Comparison of ENCODE assay signal across 10 mouse cellular contexts in genomic region chr4:126602445-126602762, GRCm38 (mm10). TPM values are rescaled to one million over a fixed set of nuclear protein-coding genes. Genes with fewer than 3 reads are reported as not detected.
A peak's percentile ranks its signal among the peaks of the same experiment; 100 is the strongest.
DNase-seq lines count a peak whose midpoint lies in the region; ATAC-seq and TF ChIP-seq lines count a peak whose summit lies in the region.
"Had no signal": no experiment of that assay in that cellular context is flagged by ENCODE, and none has a peak within 500 bp of the region (broad histone marks: within the 10 kb centered on the region; RNA-seq: fewer than 3 reads in every experiment).

No protein-coding gene starts in this region.

- H3K9me3 ChIP-seq in kidney, embryonic 15.5 days (replicated peaks): no peaks in the 10 kb centered on the region
- H3K9me3 ChIP-seq in embryonic facial prominence, embryonic 15.5 days (replicated peaks): no peaks in the 10 kb centered on the region
- H3K9me3 ChIP-seq in hindbrain, postnatal 0 days (ENCODE audit: low read length): no peaks in the 10 kb centered on the region
- no peaks in the 10 kb centered on the region for H3K9me3 ChIP-seq in midbrain, postnatal 0 days (ENCODE audit: low read length)

- ATAC-seq in kidney, embryonic 15.5 days (replicated peaks; ENCODE audit: low FRiP score): peak; percentile 31
- ATAC-seq in embryonic facial prominence, embryonic 15.5 days (ENCODE audit: insufficient number of reproducible peaks, low FRiP score, low TSS enrichment, low read depth): no peak; the same call in 1 of the 2 replicates
- no peak; the same call in 1 of the 2 replicates for ATAC-seq in hindbrain, postnatal 0 days
- ATAC-seq in midbrain, postnatal 0 days (ENCODE audit: low FRiP score): no peak
- no peak for ATAC-seq in frontal cortex, adult (ENCODE audit: low TSS enrichment)

- H3K4me1 ChIP-seq in kidney, embryonic 15.5 days: peaks cover 16% of the 10 kb centered on the region
- peaks cover 12% of the 10 kb centered on the region for H3K4me1 ChIP-seq in embryonic facial prominence, embryonic 15.5 days
- H3K4me1 ChIP-seq in hindbrain, postnatal 0 days (ENCODE audit: insufficient read depth, low read length): peaks cover 7% of the 10 kb centered on the region; the same call in 1 of the 2 replicates
- no peaks in the 10 kb centered on the region for H3K4me1 ChIP-seq in midbrain, postnatal 0 days (ENCODE audit: insufficient read depth, low read length)

- H3K9ac ChIP-seq in kidney, embryonic 15.5 days: no peak overlapping the region
- H3K9ac ChIP-seq in embryonic facial prominence, embryonic 15.5 days: no peak overlapping the region
- H3K9ac ChIP-seq in hindbrain, postnatal 0 days (replicated peaks; ENCODE audit: low read length): peak overlapping the region; percentile 15; the same call in 1 of the 2 replicates
- no peak overlapping the region; the same call in 1 of the 2 replicates for H3K9ac ChIP-seq in midbrain, postnatal 0 days (replicated peaks; ENCODE audit: low read length, poor library complexity, severe bottlenecking)

- H3K4me2 ChIP-seq in kidney, embryonic 15.5 days: peak overlapping the region; percentile 56
- H3K4me2 ChIP-seq in embryonic facial prominence, embryonic 15.5 days (replicated peaks): peak overlapping the region; percentile 46
- peak overlapping the region; percentile 38 for H3K4me2 ChIP-seq in hindbrain, postnatal 0 days (ENCODE audit: low read depth, low read length)
- H3K4me2 ChIP-seq in midbrain, postnatal 0 days (ENCODE audit: low read depth, low read length, poor library complexity, severe bottlenecking): peak overlapping the region; percentile 37

- H3K4me3 ChIP-seq in kidney, embryonic 15.5 days (replicated peaks): peak overlapping the region; percentile 24; the same call in 1 of the 2 replicates
- H3K4me3 ChIP-seq in embryonic facial prominence, embryonic 15.5 days (replicated peaks): peak overlapping the region; percentile 12; the same call in 1 of the 2 replicates
- no peak overlapping the region for H3K4me3 ChIP-seq in hindbrain, postnatal 0 days (ENCODE audit: low read length)
- no peak overlapping the region for H3K4me3 ChIP-seq in midbrain, postnatal 0 days (ENCODE audit: low read depth, low read length)

- WGBS in kidney, embryonic 15.5 days: 6% methylated on average over 6 of the region's 6 CpGs
- 6% methylated on average over 6 of the region's 6 CpGs for WGBS in embryonic facial prominence, embryonic 15.5 days
- WGBS in hindbrain, postnatal 0 days: 13% methylated on average over 6 of the region's 6 CpGs
- WGBS in midbrain, postnatal 0 days: 5% methylated on average over 6 of the region's 6 CpGs

- no peak overlapping the region for H3K27ac ChIP-seq in kidney, embryonic 15.5 days
- H3K27ac ChIP-seq in embryonic facial prominence, embryonic 15.5 days (replicated peaks): no peak overlapping the region
- H3K27ac ChIP-seq in hindbrain, postnatal 0 days: no peak overlapping the region
- H3K27ac ChIP-seq in midbrain, postnatal 0 days (ENCODE audit: low read depth, low read length): no peak overlapping the region

- H3K36me3 ChIP-seq in kidney, embryonic 15.5 days: no peaks in the 10 kb centered on the region
- H3K36me3 ChIP-seq in embryonic facial prominence, embryonic 15.5 days: no peaks in the 10 kb centered on the region
- H3K36me3 ChIP-seq in hindbrain, postnatal 0 days (ENCODE audit: insufficient read depth, low read length): no peaks in the 10 kb centered on the region
- H3K36me3 ChIP-seq in midbrain, postnatal 0 days (ENCODE audit: insufficient read depth, low read length): no peaks in the 10 kb centered on the region

- no peak for TF ChIP-seq CTCF in hindbrain, postnatal 0 days (IDR thresholded peaks at IDR 0.05; ENCODE audit: low read depth)
- no peak for TF ChIP-seq CTCF in midbrain, postnatal 0 days (IDR thresholded peaks at IDR 0.05)

- no peak for DNase-seq in kidney, postnatal 14 days
- DNase-seq in hindbrain, postnatal 0 days (ENCODE audit: low spot score): no peak
- no peak for DNase-seq in midbrain, postnatal 0 days (ENCODE audit: low spot score)
- DNase-seq in gastrocnemius, adult 8-10 months (ENCODE audit: low spot score in 2 of 2): no peak
- DNase-seq in ovary, adult 18-20 months (ENCODE audit: low spot score): no peak
- DNase-seq: cerebellum, adult 8-10 months had no signal

- H3K27me3 ChIP-seq in kidney, embryonic 15.5 days: no peaks in the 10 kb centered on the region
- no peaks in the 10 kb centered on the region for H3K27me3 ChIP-seq in embryonic facial prominence, embryonic 15.5 days
- H3K27me3 ChIP-seq in hindbrain, postnatal 0 days (ENCODE audit: insufficient read depth, low read length): no peaks in the 10 kb centered on the region
- peaks cover 13% of the 10 kb centered on the region; the same call in 1 of the 2 replicates for H3K27me3 ChIP-seq in midbrain, postnatal 0 days (ENCODE audit: insufficient read depth, low read length)

RNA-seq across cellular contexts. Expression of gene 5730409E04Rik, which starts 7.2 kb away (rescaled TPM):
- 1.6 and 2.2 TPM in 2 replicates for polyA plus RNA-seq in kidney, embryonic 15.5 days (2015; fragmentation: Nextera tagmentation; extraction: Ambion mirVana)
- 4.7 and 5.2 TPM in 2 replicates for polyA plus RNA-seq in embryonic facial prominence, embryonic 15.5 days (2015; fragmentation: Nextera tagmentation; extraction: Ambion mirVana)
- total RNA-seq in hindbrain, postnatal 0 days (2014; rRNA removed): 74.9 and 93.8 TPM in 2 replicates
- polyA plus RNA-seq in hindbrain, postnatal 0 days (2015; fragmentation: Nextera tagmentation; extraction: Ambion mirVana): 28.7 and 30.2 TPM in 2 replicates
- total RNA-seq in midbrain, postnatal 0 days (2014; rRNA removed): 59.0 and 59.4 TPM in 2 replicates
- 24.2 and 29.2 TPM in 2 replicates for polyA plus RNA-seq in midbrain, postnatal 0 days (2015; fragmentation: Nextera tagmentation; extraction: Ambion mirVana)
- total RNA-seq in gastrocnemius, adult 8-10 months (2022): 10 to 100 TPM; 23.3 to 32.6 (median 27.5) TPM

RNA-seq across cellular contexts. Expression of gene Clspn, which starts 45.7 kb away (rescaled TPM):
- 39.2 and 40.3 TPM in 2 replicates for polyA plus RNA-seq in kidney, embryonic 15.5 days (2015; fragmentation: Nextera tagmentation; extraction: Ambion mirVana)
- 30.2 and 32.6 TPM in 2 replicates for polyA plus RNA-seq in embryonic facial prominence, embryonic 15.5 days (2015; fragmentation: Nextera tagmentation; extraction: Ambion mirVana)
- 2.0 and 6.3 TPM in 2 replicates for total RNA-seq in hindbrain, postnatal 0 days (2014; rRNA removed)
- polyA plus RNA-seq in hindbrain, postnatal 0 days (2015; fragmentation: Nextera tagmentation; extraction: Ambion mirVana): 5.9 and 8.7 TPM in 2 replicates
- total RNA-seq in midbrain, postnatal 0 days (2014; rRNA removed): 1.2 and 1.4 TPM in 2 replicates
- polyA plus RNA-seq in midbrain, postnatal 0 days (2015; fragmentation: Nextera tagmentation; extraction: Ambion mirVana): 1.2 and 1.5 TPM in 2 replicates
- total RNA-seq in gastrocnemius, adult 8-10 months (2022): under 1 TPM in 1 of 4 experiments, not detected in 3; 0.10 TPM
- total RNA-seq: gastrocnemius, adult 18-20 months had no signal

Comparison
In these comparisons a context has a peak if more than half of its experiments do, and no peak if none do; other contexts are left out.
1. H3K4me3 ChIP-seq: peak in kidney, embryonic 15.5 days (single experiment) and embryonic facial prominence, embryonic 15.5 days (single experiment); none in hindbrain, postnatal 0 days (single experiment) and midbrain, postnatal 0 days (single experiment).
2. Peak in every context shown above with its lines, with median percentiles within 50 percentile points of each other: H3K4me2 ChIP-seq.